Mouse (Mus musculus) myocyte (in vitro differentiated cells): ENCODE measurements around the gene Nutm1.

ENCODE experiments used
- CEBPB ChIP-seq: IDR thresholded peaks from 2 replicates; pipeline ENCODE4 v1.6.1; 2011; ENCODE audit warnings: mild to moderate bottlenecking, moderate library complexity; ENCODE audit not compliant: poor library complexity, insufficient read depth, severe bottlenecking
- E2F4 ChIP-seq: IDR thresholded peaks from one replicate; pipeline ENCODE4 v1.6.1; 2011; ENCODE audit warnings: mild to moderate bottlenecking, control low read depth, moderate library complexity; ENCODE audit not compliant: insufficient read depth
- MAX ChIP-seq: IDR thresholded peaks from one replicate; pipeline ENCODE4 v1.6.1; 2011; ENCODE audit warnings: low read depth, mild to moderate bottlenecking, control low read depth
- MYOD1 ChIP-seq, 3 experiments: IDR thresholded peaks; one replicate each; pipeline ENCODE4 v1.6.1; 2011; ENCODE audit warnings: control low read depth in 2 of 3, low read depth in 2 of 3, mild to moderate bottlenecking in 2 of 3, moderate library complexity in 1 of 3; ENCODE audit not compliant: insufficient read length in 2 of 3, control insufficient read depth in 1 of 3
- MYOG ChIP-seq, 3 experiments: IDR thresholded peaks; one replicate each; pipeline ENCODE4 v1.6.1; 2011; ENCODE audit warnings: control low read depth in 2 of 3, low read depth in 2 of 3, mild to moderate bottlenecking in 2 of 3; ENCODE audit not compliant: insufficient read length in 2 of 3, control insufficient read depth in 1 of 3, insufficient read depth in 1 of 3
- POLR2A ChIP-seq: IDR thresholded peaks from one replicate; pipeline ENCODE4 v1.6.1; 2011; ENCODE audit warnings: low read depth, mild to moderate bottlenecking, control low read depth, moderate library complexity; ENCODE audit not compliant: insufficient read length
- POLR2AphosphoS2 ChIP-seq: IDR thresholded peaks from one replicate; pipeline ENCODE4 v1.6.1; 2011; ENCODE audit warnings: low read depth, control low read depth; ENCODE audit not compliant: insufficient read length
- REST ChIP-seq: IDR thresholded peaks from one replicate; pipeline ENCODE4 v1.6.1; 2011; ENCODE audit warnings: mild to moderate bottlenecking, control low read depth, moderate library complexity; ENCODE audit not compliant: insufficient read depth, insufficient read length
- SRF ChIP-seq: IDR thresholded peaks from one replicate; pipeline ENCODE4 v1.6.1; 2011; ENCODE audit warnings: low read depth; ENCODE audit not compliant: control insufficient read depth, insufficient read length
- TCF12 ChIP-seq: IDR thresholded peaks from one replicate; pipeline ENCODE4 v1.6.1; 2011; ENCODE audit warnings: mild to moderate bottlenecking, control low read depth; ENCODE audit not compliant: poor library complexity, insufficient read depth, severe bottlenecking
- USF1 ChIP-seq: IDR thresholded peaks from one replicate; pipeline ENCODE4 v1.6.1; 2011; ENCODE audit warnings: low read depth, mild to moderate bottlenecking, control low read depth, moderate library complexity

DNA sequence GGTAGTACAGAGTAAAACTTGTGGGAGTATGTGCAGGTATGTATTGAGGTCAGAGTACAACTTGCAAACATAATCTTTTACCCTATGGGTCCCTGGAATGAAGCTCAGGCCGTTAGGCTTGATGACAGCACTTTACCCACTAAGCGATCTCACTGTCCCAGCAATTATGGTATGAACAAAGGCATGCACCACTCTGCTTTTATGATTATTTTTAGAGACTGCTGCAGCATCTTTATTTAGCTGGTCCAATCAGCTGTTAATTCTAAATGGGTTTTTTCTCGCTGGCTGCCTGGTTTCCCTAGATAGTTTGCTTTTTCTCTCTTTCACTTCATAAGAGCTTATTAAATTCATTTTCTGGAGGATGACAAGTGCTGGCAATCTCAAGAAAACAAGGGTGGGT, 37.1 kb upstream of the Nutm1 start:
- TF ChIP-seq MAX (no peak), TCF12 (no peak), POLR2A (no peak), MYOG (IDR thresholded peaks at IDR 0.05; ENCODE audit: control insufficient read depth in 1 of 3, insufficient read depth in 1 of 3, insufficient read length in 2 of 3, low read depth in 2 of 3) (no peak), CEBPB (no peak), SRF (no peak), USF1 (no peak), MYOD1 (IDR thresholded peaks at IDR 0.05; ENCODE audit: control insufficient read depth in 1 of 3, insufficient read length in 2 of 3, low read depth in 2 of 3) (no peak), E2F4 (no peak), REST (no peak), POLR2AphosphoS2 (no peak)
